Mouse (Mus musculus) lung, embryonic 14.5 days (tissue): ENCODE measurements at regions not wholly inside any gene's neighbourhood (a gene's known extent, or its start where the extent isn't known, plus 50 kb on each side); places are given as distances from the start of the nearest gene placed in this dataset.

Experiments
- ATAC-seq: fragments of 200-750 bp; cut with Nextera tagmentation; 2 replicates; pipeline ENCODE4 v1.8.0; 2017; ENCODE audit warnings: mild to moderate bottlenecking, moderate TSS enrichment, moderate library complexity; ENCODE audit not compliant: insufficient read depth
- DNase-seq: peaks from one replicate; pipeline ENCODE4 v3.0.0-alpha.2; 2015
- H3K27ac ChIP-seq: fragments of 300-500 bp; sonication (generic); 2 replicates; pipeline ENCODE4 v1.5.1; 2014; ENCODE audit warnings: low read depth, mild to moderate bottlenecking, moderate library complexity
- H3K27me3 ChIP-seq: fragments of 300-500 bp; sonication (generic); 2 replicates; pipeline ENCODE4 v1.6.1; 2014; ENCODE audit warnings: low read length, control low read depth; ENCODE audit not compliant: insufficient read depth
- H3K36me3 ChIP-seq: fragments of 300-500 bp; sonication (generic); 2 replicates; pipeline ENCODE4 v1.6.1; 2014; ENCODE audit warnings: control low read depth; ENCODE audit not compliant: insufficient read depth
- H3K4me1 ChIP-seq: fragments of 300-500 bp; sonication (generic); 2 replicates; pipeline ENCODE4 v1.6.1; 2014; ENCODE audit warnings: antibody characterized with exemption, control low read depth; ENCODE audit not compliant: insufficient read depth
- H3K4me2 ChIP-seq: fragments of 300-500 bp; sonication (generic); 2 replicates; pipeline ENCODE4 v1.6.1; 2014; ENCODE audit warnings: mild to moderate bottlenecking
- H3K4me3 ChIP-seq: fragments of 300-500 bp; sonication (generic); 2 replicates; pipeline ENCODE4 v1.5.1; 2014; ENCODE audit warnings: low read depth, low read length
- H3K9ac ChIP-seq: fragments of 300-500 bp; sonication (generic); 2 replicates; pipeline ENCODE4 v1.6.1; 2014
- H3K9me3 ChIP-seq: fragments of 300-500 bp; sonication (generic); 2 replicates; pipeline ENCODE4 v1.6.1; 2016; ENCODE audit warnings: low read depth, low read length, control low read depth
- CTCF ChIP-seq: IDR thresholded peaks from 2 replicates; pipeline ENCODE4 v1.5.1; 2016; ENCODE audit warnings: antibody characterized with exemption, low read depth
- WGBS: fragments of 180-500 bp; shearing (Covaris S2); extraction: QIAGEN DNeasy Blood & Tissue Kit; methylation state at CpG from one replicate; pipeline ENCODE4 v1.1.7; 2014; 5-methylcytosine and 5-hydroxymethylcytosine counted together

DNA sequence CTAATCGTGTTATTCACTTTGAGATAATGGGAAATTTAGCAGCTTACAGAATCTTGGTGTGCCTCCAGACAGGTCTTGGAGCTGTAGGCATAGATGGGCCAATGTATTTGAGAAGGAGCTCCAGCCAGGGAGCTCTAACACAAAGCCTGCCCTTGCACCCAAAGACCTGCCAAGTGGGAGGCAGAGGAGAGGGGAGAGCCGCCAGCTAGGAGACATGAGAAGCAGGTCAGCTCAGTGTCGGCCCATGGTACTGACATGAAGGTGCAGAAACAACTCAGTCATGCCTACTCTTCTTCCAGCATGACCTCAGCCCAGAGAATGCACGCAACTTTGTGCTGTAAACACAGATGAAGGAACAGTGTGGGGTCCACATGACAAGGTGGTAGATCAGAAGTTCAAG is 128.8 kb downstream of the Ackr3 start:
- H3K9ac ChIP-seq, result no peak overlapping the region
- H3K27ac ChIP-seq, result no peak overlapping the region
- H3K4me2 ChIP-seq, result no peak overlapping the region
- peaks cover 13% of the 10 kb centered on the region for H3K4me1 ChIP-seq
- DNase-seq (no peak), ATAC-seq (no peak)
- no peaks in the 10 kb centered on the region for H3K9me3 ChIP-seq
- H3K27me3 ChIP-seq, result peaks cover 6% of the 10 kb centered on the region
- no peak for TF ChIP-seq CTCF
- 84% methylated on average over 4 of the region's 4 CpGs for WGBS
- H3K4me3 ChIP-seq, result no peak overlapping the region
- no peaks in the 10 kb centered on the region for H3K36me3 ChIP-seq

- ATAC-seq (no peak), DNase-seq (peak; percentile 38)
- Histone ChIP-seq H3K4me1 (peaks cover 16% of the 10 kb centered on the region), H3K27me3 (peaks cover 6% of the 10 kb centered on the region), H3K4me2 (no peak overlapping the region), H3K27ac (no peak overlapping the region; the same call in 1 of the 2 replicates), H3K9me3 (no peaks in the 10 kb centered on the region), H3K9ac (no peak overlapping the region), H3K4me3 (no peak overlapping the region), H3K36me3 (no peaks in the 10 kb centered on the region)
- 70% methylated on average over 6 of the region's 6 CpGs for WGBS
- no peak for TF ChIP-seq CTCF
Observed at GRCm38 (mm10) chr1:90333676-90334430, 130.1 kb downstream of the Ackr3 start.

DNA sequence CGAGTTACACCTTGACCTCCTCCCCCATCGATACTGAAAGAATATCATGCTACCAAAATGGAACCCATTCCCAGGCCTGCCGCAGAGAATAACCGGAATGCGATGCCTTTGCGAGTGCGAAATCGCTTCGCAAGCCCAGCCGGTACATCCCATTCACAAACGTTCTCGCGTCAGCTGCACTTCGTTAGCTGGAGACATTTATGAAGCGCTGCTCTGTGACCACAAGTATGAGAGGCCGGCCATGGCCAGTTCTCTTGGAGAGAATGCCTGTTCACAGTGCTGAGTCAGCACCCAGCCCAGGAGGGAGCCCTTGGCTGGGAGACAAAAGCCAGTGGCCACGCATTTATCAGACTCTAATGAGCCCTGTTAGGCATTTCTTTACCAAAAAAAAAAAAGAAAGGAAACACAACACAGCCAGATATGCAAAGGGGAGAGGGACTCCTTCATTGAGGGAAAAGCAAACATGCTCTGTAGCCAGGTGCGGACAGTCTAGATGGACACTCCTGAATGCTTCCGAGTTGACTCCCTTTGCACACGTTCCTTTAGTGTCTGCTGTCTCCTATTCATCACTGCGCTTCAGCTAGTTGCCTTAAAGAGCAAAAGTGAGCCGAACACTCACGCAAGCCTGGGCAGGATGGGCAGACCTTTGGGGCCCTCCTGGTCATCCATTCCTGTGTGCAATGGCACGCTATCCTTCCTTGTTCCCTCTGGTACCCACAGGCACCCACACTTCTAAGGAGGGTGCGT is 131.4 kb downstream of the Ackr3 start:
- H3K36me3 ChIP-seq, result no peaks in the 10 kb centered on the region
- no peak overlapping the region for H3K4me3 ChIP-seq
- 31% methylated on average over 25 of the region's 25 CpGs for WGBS
- H3K9me3 ChIP-seq, result no peaks in the 10 kb centered on the region
- H3K27ac ChIP-seq, result peak overlapping the region; percentile 66; the same call in 1 of the 2 replicates
- ATAC-seq (peak; percentile 85), DNase-seq (peak; percentile 95)
- TF ChIP-seq CTCF, result no peak
- H3K4me2 ChIP-seq, result 0 out of 2 replicates have a peak overlapping the region, but pooled peaks have one; percentile 14
- H3K27me3 ChIP-seq, result peaks cover 11% of the 10 kb centered on the region
- H3K4me1 ChIP-seq, result peaks cover 16% of the 10 kb centered on the region
- H3K9ac ChIP-seq, result no peak overlapping the region

DNA sequence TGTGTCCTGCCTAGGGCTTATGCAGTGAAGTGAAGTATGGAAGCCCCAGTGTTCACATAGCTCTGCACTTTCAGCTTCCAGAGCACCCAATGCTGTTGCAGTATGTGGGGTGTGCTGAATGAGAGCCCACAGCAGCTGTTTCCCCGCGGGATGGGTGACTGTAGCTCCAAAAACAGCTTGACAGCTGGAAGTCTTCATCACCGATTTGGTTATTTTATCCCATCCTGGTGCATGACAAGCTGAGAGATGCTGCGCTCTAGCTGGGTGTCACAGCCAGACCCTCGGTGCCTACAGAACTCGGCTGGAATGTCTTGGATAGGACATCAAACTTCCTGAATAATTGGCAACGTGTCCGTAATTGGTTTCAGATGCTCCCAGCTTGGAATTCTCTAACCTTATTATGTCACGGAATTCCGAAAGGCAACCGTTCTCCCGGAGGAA is 134.1 kb downstream of the Ackr3 start:
- H3K4me1 ChIP-seq, result peaks cover 16% of the 10 kb centered on the region
- 27% methylated on average over 12 of the region's 12 CpGs for WGBS
- H3K27ac ChIP-seq, result no peak overlapping the region
- H3K9ac ChIP-seq, result no peak overlapping the region
- H3K4me3 ChIP-seq, result no peak overlapping the region
- H3K36me3 ChIP-seq, result no peaks in the 10 kb centered on the region
- peak; percentile 70 for ATAC-seq
- no peak for TF ChIP-seq CTCF
- H3K27me3 ChIP-seq, result 0 out of 2 replicates have a peak, but pooled peaks cover 5% of the 10 kb centered on the region
- peak; percentile 87 for DNase-seq
- no peaks in the 10 kb centered on the region for H3K9me3 ChIP-seq
- H3K4me2 ChIP-seq, result no peak overlapping the region

DNA sequence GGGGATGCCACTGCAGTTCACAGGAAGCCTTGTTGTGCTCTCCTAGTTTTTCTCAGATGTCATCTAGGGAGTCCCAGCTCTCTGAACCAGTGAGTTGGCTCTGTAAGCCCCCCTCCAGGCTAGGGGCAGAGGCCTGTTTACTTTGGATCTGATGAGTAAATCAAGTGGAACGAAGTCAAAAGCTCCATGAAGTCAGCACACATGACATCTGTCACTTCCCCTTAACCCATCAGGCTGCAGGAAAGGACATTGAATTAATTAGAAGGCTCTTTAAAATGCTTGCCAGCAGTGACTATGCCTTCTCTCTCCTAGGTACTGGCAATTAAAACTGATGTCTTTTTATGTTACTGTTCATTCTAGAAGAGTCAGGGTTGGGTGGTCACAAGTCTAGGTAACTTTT is 138.6 kb downstream of the Ackr3 start:
- Histone ChIP-seq H3K4me3 (no peak overlapping the region), H3K27me3 (peaks cover 8% of the 10 kb centered on the region; the same call in 1 of the 2 replicates), H3K4me1 (0 out of 2 replicates have a peak, but pooled peaks cover 5% of the 10 kb centered on the region), H3K4me2 (no peak overlapping the region), H3K36me3 (no peaks in the 10 kb centered on the region), H3K9ac (no peak overlapping the region), H3K9me3 (no peaks in the 10 kb centered on the region), H3K27ac (no peak overlapping the region)
- TF ChIP-seq CTCF, result no peak
- 23% methylated on average over 1 of the region's 1 CpGs for WGBS
- no peak for DNase-seq
- ATAC-seq, result no peak

DNA sequence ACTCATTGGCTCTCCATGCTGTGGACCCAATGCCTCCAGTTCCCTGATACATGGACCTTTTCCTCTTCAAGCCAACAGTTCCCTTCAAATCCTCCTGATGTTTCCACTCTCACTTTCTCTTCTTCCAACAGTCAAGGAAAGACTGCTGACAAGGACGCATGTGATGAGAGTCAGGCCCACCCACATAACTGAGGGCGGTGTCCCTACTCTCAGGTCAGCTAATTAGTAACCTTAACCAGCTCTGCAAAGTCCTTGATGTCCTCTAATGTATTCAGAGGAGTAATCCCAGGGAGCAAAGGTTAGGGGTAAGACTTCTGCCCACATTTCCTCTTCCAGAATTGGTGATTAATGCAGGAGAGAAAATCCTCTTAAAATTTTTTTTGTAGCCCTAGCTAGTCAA is 139.7 kb downstream of the Ackr3 start:
- DNase-seq (no peak), ATAC-seq (no peak)
- no peaks in the 10 kb centered on the region for H3K9me3 ChIP-seq
- H3K9ac ChIP-seq, result no peak overlapping the region
- no peak overlapping the region for H3K4me2 ChIP-seq
- no peak overlapping the region for H3K27ac ChIP-seq
- no peaks in the 10 kb centered on the region for H3K4me1 ChIP-seq
- no peak overlapping the region for H3K4me3 ChIP-seq
- peaks cover 8% of the 10 kb centered on the region; the same call in 1 of the 2 replicates for H3K27me3 ChIP-seq
- WGBS, result 65% methylated on average over 2 of the region's 2 CpGs
- no peak for TF ChIP-seq CTCF
- H3K36me3 ChIP-seq, result no peaks in the 10 kb centered on the region

DNA sequence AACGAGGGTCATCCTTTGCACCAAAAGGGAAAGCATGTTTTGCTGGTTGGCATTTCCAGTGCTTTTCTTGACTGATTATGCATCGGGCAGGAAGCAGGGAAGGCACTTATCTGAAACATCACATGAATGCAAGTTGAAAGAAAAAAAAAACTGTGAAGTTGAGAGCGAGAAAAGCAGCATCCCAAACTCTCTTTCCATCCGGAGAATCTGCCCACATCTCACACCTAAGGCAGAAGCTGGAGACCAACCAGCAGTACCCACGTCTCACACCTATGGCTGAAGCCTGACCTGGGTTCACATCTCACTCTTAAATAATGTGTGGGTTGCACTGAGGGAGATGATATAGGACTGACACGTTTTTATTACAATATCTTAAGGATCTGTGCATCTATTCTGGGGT is 143.3 kb downstream of the Ackr3 start:
- DNase-seq (no peak), ATAC-seq (no peak)
- H3K9ac ChIP-seq, result no peak overlapping the region
- no peak overlapping the region for H3K4me3 ChIP-seq
- H3K4me1 ChIP-seq, result no peaks in the 10 kb centered on the region
- WGBS, result 47% methylated on average over 6 of the region's 6 CpGs
- no peaks in the 10 kb centered on the region for H3K36me3 ChIP-seq
- no peak for TF ChIP-seq CTCF
- no peak overlapping the region for H3K4me2 ChIP-seq
- H3K27ac ChIP-seq, result no peak overlapping the region
- no peaks in the 10 kb centered on the region for H3K9me3 ChIP-seq
- peaks cover 3% of the 10 kb centered on the region; the same call in 1 of the 2 replicates for H3K27me3 ChIP-seq
